Mouse (Mus musculus) forebrain, postnatal 0 days (tissue): ENCODE data around the gene Jagn1. TPM values are rescaled to one million over a fixed set of nuclear protein-coding genes. Genes with fewer than 3 reads are reported as not detected.

Experiments
- ATAC-seq: fragments of 200-750 bp; cut with Nextera tagmentation; 2 replicates; pipeline ENCODE4 v1.8.0; 2017; ENCODE audit warnings: mild to moderate bottlenecking, moderate library complexity
- DNase-seq: peaks from one replicate; pipeline ENCODE4 v3.0.0-alpha.2; 2015
- H3K27ac ChIP-seq: fragments of 300-500 bp; sonication (generic); 2 replicates; pipeline ENCODE4 v1.5.1; 2014; ENCODE audit warnings: low read depth, mild to moderate bottlenecking, antibody characterized with exemption, low read length, moderate library complexity, mixed read lengths
- H3K27me3 ChIP-seq: fragments of 300-500 bp; sonication (generic); 2 replicates; pipeline ENCODE4 v1.6.1; 2014; ENCODE audit warnings: mild to moderate bottlenecking, low read length, mixed read lengths; ENCODE audit not compliant: insufficient read depth
- H3K36me3 ChIP-seq: fragments of 300-500 bp; sonication (generic); 2 replicates; pipeline ENCODE4 v1.6.1; 2014; ENCODE audit warnings: mild to moderate bottlenecking, moderate library complexity; ENCODE audit not compliant: insufficient read depth
- H3K4me1 ChIP-seq: fragments of 300-500 bp; sonication (generic); 2 replicates; pipeline ENCODE4 v1.6.1; 2014; ENCODE audit warnings: antibody characterized with exemption; ENCODE audit not compliant: insufficient read depth
- H3K4me2 ChIP-seq: fragments of 300-500 bp; sonication (generic); 2 replicates; pipeline ENCODE4 v1.6.1; 2014; ENCODE audit warnings: low read depth, mild to moderate bottlenecking, moderate library complexity
- H3K4me3 ChIP-seq: fragments of 300-500 bp; sonication (generic); 2 replicates; pipeline ENCODE4 v1.5.1; 2014; ENCODE audit warnings: low read depth, low read length, mixed read lengths
- H3K9ac ChIP-seq: fragments of 300-500 bp; sonication (generic); 2 replicates; pipeline ENCODE4 v1.6.1; 2014; ENCODE audit warnings: mild to moderate bottlenecking
- H3K9me3 ChIP-seq: fragments of 300-500 bp; sonication (generic); 2 replicates; pipeline ENCODE4 v1.6.1; 2016; ENCODE audit warnings: low read length
- CTCF ChIP-seq: sonication (generic); IDR thresholded peaks from 2 replicates; pipeline ENCODE4 v1.5.1; 2016; ENCODE audit warnings: antibody characterized with exemption, control low read depth, low read depth
- WGBS: fragments of 180-500 bp; shearing (Covaris S2); extraction: QIAGEN DNeasy Blood & Tissue Kit; methylation state at CpG from one replicate; pipeline ENCODE4 v1.1.7; 2014; 5-methylcytosine and 5-hydroxymethylcytosine counted together
- microRNA-seq, 2 experiments: library from miRNA; unstranded; fragments of <30 nt; microRNA quantifications; one replicate each; pipeline ENCODE4; 2016
- polyA plus RNA-seq: library from polyadenylated mRNA; unstranded; fragments of >200 nt; fragmentation: Nextera tagmentation; extraction: Ambion mirVana; gene quantifications from 2 replicates; pipeline ENCODE4 v1.2.1, GENCODE M21; 2015
- total RNA-seq: library from RNA; depleted of rRNA; stranded (reverse); fragments of >200 nt; gene quantifications from 2 replicates; pipeline ENCODE4 v1.2.3, GENCODE M21; 2014; rRNA removed

Gene Jagn1
- total and polyA plus RNA-seq, 2 experiments from 2014 or later, result 37.7 to 81.8 TPM

DNA sequence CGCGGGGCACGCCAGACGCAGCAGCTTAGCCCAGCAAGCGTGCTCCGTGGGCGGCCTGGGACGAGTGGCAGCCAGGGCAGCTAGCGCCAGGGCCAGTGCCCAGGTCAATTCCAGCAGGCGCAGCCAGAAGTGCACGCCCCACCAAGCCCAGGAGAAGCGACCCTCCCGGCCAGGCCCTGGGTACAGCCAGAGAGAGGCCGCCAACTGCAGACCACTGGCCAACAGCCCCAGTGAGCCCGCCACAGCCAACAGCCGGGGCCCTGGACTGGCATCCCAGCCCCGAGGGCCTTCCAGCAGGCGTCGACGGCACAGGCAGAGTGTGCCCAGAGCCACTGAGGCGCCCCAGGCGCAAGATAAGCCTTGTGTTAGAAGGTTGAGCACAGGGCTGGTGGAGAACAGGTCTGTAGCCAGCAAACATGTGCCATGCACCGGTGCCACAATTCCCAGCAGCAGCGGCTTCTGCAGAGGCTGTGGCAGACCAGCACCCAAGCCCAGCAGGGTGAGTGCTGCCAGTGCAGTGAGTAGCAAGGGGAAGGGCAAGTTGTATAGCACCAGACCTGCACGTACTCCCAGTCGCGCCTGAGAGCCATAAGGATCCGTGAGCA, 52.8 kb downstream of the Jagn1 start:
- H3K9me3 ChIP-seq, result no peaks in the 10 kb centered on the region
- H3K4me2 ChIP-seq, result peak overlapping the region; percentile 50; the same call in 1 of the 2 replicates
- peaks cover 3% of the 10 kb centered on the region; the same call in 1 of the 2 replicates for H3K4me1 ChIP-seq
- WGBS, result 57% methylated on average over 28 of the region's 28 CpGs
- 0 out of 2 replicates have a peak overlapping the region, but pooled peaks have one; percentile 6 for H3K9ac ChIP-seq
- H3K27me3 ChIP-seq, result no peaks in the 10 kb centered on the region
- no peak overlapping the region for H3K27ac ChIP-seq
- DNase-seq (no peak), ATAC-seq (no peak)
- peaks cover 40% of the 10 kb centered on the region for H3K36me3 ChIP-seq
- peak overlapping the region; percentile 33; the same call in 1 of the 2 replicates for H3K4me3 ChIP-seq
- no peak for TF ChIP-seq CTCF

Small RNA genes lying within 50 kb of the gene (microRNA-seq; reads per million reads assigned to microRNA genes)
- gene Gm24387, result 0 reads per million in 2 experiments

Other genes starting within 250 kb of the Jagn1 start
- 49.6 and 64.1 TPM in 2 replicates for gene Lhfpl4, start 247.2 kb upstream of the Jagn1 start, total RNA-seq
- 26.7 and 53.5 TPM in 2 replicates for gene Lhfpl4, start 247.2 kb upstream of the Jagn1 start, polyA plus RNA-seq
- 41.0 and 42.9 TPM in 2 replicates for gene Mtmr14, start 204.7 kb upstream of the Jagn1 start, total RNA-seq
- 34.1 and 35.0 TPM in 2 replicates for gene Mtmr14, start 204.7 kb upstream of the Jagn1 start, polyA plus RNA-seq
- gene Cpne9, start 160.3 kb upstream of the Jagn1 start, total RNA-seq, result 0.54 and 4.0 TPM in 2 replicates
- gene Cpne9, start 160.3 kb upstream of the Jagn1 start, polyA plus RNA-seq, result 1.9 and 4.1 TPM in 2 replicates
- gene Brpf1, start 135.4 kb upstream of the Jagn1 start, total RNA-seq, result 27.5 and 30.7 TPM in 2 replicates
- gene Brpf1, start 135.4 kb upstream of the Jagn1 start, polyA plus RNA-seq, result 9.8 and 10.9 TPM in 2 replicates
- gene Ogg1, start 115.6 kb upstream of the Jagn1 start, total RNA-seq, result 11.9 and 13.5 TPM in 2 replicates
- 10.1 and 10.5 TPM in 2 replicates for gene Ogg1, start 115.6 kb upstream of the Jagn1 start, polyA plus RNA-seq
- gene Camk1, start 98.6 kb upstream of the Jagn1 start, total RNA-seq, result 119 and 131 TPM in 2 replicates
- gene Camk1, start 98.6 kb upstream of the Jagn1 start, polyA plus RNA-seq, result 107 and 118 TPM in 2 replicates
- gene Tada3, start 64.7 kb upstream of the Jagn1 start, total RNA-seq, result 28.5 and 34.7 TPM in 2 replicates
- gene Tada3, start 64.7 kb upstream of the Jagn1 start, polyA plus RNA-seq, result 69.1 and 84.4 TPM in 2 replicates
- 219 and 226 TPM in 2 replicates for gene Arpc4, start 64.5 kb upstream of the Jagn1 start, total RNA-seq
- 564 and 565 TPM in 2 replicates for gene Arpc4, start 64.5 kb upstream of the Jagn1 start, polyA plus RNA-seq
- 12.9 and 14.0 TPM in 2 replicates for gene Ttll3, start 53.3 kb upstream of the Jagn1 start, total RNA-seq
- gene Ttll3, start 53.3 kb upstream of the Jagn1 start, polyA plus RNA-seq, result 4.7 and 8.9 TPM in 2 replicates
- 20.5 and 23.5 TPM in 2 replicates for gene Rpusd3, start 23.2 kb upstream of the Jagn1 start, total RNA-seq
- gene Rpusd3, start 23.2 kb upstream of the Jagn1 start, polyA plus RNA-seq, result 16.9 and 20.4 TPM in 2 replicates
- gene Cidec, start 6.8 kb upstream of the Jagn1 start, total RNA-seq, result not detected in 2 replicates
- not detected in 2 replicates for gene Cidec, start 6.8 kb upstream of the Jagn1 start, polyA plus RNA-seq
- not detected in 2 replicates for gene Il17re, start 15.9 kb downstream of the Jagn1 start, total RNA-seq
- 0.14 and 0.28 TPM in 2 replicates for gene Il17re, start 15.9 kb downstream of the Jagn1 start, polyA plus RNA-seq
- gene Il17rc, start 28.9 kb downstream of the Jagn1 start, total RNA-seq, result 3.2 and 3.8 TPM in 2 replicates
- 4.3 and 4.8 TPM in 2 replicates for gene Il17rc, start 28.9 kb downstream of the Jagn1 start, polyA plus RNA-seq
- gene Creld1, start 40.7 kb downstream of the Jagn1 start, total RNA-seq, result 34.0 and 39.5 TPM in 2 replicates
- 45.5 and 52.7 TPM in 2 replicates for gene Creld1, start 40.7 kb downstream of the Jagn1 start, polyA plus RNA-seq
- gene Prrt3, start 59.4 kb downstream of the Jagn1 start, total RNA-seq, result 17.1 and 18.0 TPM in 2 replicates
- 9.6 and 13.5 TPM in 2 replicates for gene Prrt3, start 59.4 kb downstream of the Jagn1 start, polyA plus RNA-seq
- 80.4 and 91.8 TPM in 2 replicates for gene Emc3, start 89.1 kb downstream of the Jagn1 start, total RNA-seq
- 118 TPM in 2 replicates for gene Emc3, start 89.1 kb downstream of the Jagn1 start, polyA plus RNA-seq
- 2.2 and 4.4 TPM in 2 replicates for gene Fancd2, start 89.1 kb downstream of the Jagn1 start, total RNA-seq
- 1.3 and 1.6 TPM in 2 replicates for gene Fancd2, start 89.1 kb downstream of the Jagn1 start, polyA plus RNA-seq
- gene Fancd2os, start 158.1 kb downstream of the Jagn1 start, total RNA-seq, result not detected in 2 replicates
- not detected in 2 replicates for gene Fancd2os, start 158.1 kb downstream of the Jagn1 start, polyA plus RNA-seq
- gene Brk1, start 162.2 kb downstream of the Jagn1 start, total RNA-seq, result 217 and 235 TPM in 2 replicates
- gene Brk1, start 162.2 kb downstream of the Jagn1 start, polyA plus RNA-seq, result 306 and 340 TPM in 2 replicates
- 92.7 and 94.1 TPM in 2 replicates for gene Vhl, start 181.4 kb downstream of the Jagn1 start, total RNA-seq
- gene Vhl, start 181.4 kb downstream of the Jagn1 start, polyA plus RNA-seq, result 71.6 and 76.5 TPM in 2 replicates
- 4.5 and 5.9 TPM in 2 replicates for gene Irak2, start 195.9 kb downstream of the Jagn1 start, total RNA-seq
- gene Irak2, start 195.9 kb downstream of the Jagn1 start, polyA plus RNA-seq, result 1.8 and 3.5 TPM in 2 replicates